Mouse (Mus musculus) liver, postnatal 0 days (tissue): ENCODE measurements around the gene Cpsf2.
A peak's percentile ranks its signal among the peaks of the same experiment; 100 is the strongest.

ENCODE experiments used
- CTCF ChIP-seq: sonication (generic); IDR thresholded peaks from 2 replicates; pipeline ENCODE4 v1.5.1; 2016; ENCODE audit warnings: antibody characterized with exemption, low read depth
- EP300 ChIP-seq: IDR thresholded peaks from 2 replicates; pipeline ENCODE4 v1.6.1; 2016; ENCODE audit warnings: antibody characterized with exemption, low read depth, mild to moderate bottlenecking

DNA sequence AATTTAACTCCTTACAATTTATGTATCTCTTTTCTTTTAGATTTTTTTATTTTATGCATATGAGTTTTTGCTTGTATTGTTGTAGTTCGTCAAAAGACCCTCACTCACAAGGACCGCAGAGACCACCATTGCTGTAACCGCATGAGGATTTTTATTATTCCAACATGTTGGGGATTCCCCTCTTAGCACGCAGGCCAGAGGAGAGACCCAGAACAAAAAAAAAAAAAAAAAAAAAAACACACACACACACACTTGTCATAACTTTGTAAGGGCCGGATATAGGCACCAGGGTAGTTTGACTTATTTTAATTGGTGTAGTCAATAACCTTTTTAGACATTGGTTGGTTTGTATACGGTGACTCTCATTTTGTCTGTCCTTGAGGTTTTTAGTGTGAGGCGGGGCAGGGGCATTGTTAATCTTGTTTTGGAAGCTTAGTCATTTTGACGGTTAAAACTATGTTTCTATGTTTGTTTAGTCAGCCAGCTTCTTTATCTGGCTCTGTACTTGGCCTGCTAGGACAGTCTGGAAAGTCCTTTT, 3.5 kb downstream of the Cpsf2 start:
- no peak for TF ChIP-seq CTCF
- TF ChIP-seq EP300, result peak; percentile 56; the same call in 1 of the 2 replicates
